Mouse (Mus musculus): ENCODE measurements around the gene Tefm.

- TF ChIP-seq POLR2A (IDR thresholded peaks at IDR 0.05; ENCODE audit: insufficient read depth, low read depth, low read length) (no peak), EP300 (IDR thresholded peaks at IDR 0.05; ENCODE audit: insufficient read depth, low read depth, low read length) (no peak), CTCF (IDR thresholded peaks at IDR 0.05) (no peak)
Measured at GRCm38 (mm10) chr11:80154501-80154900, 12.5 kb upstream of the Tefm start.

Data from heart, adult 2 months (tissue).